Mouse (Mus musculus) embryonic facial prominence, embryonic 12.5 days (tissue): ENCODE data around the gene Gm28043. TPM values are rescaled to one million over a fixed set of nuclear protein-coding genes. Genes with fewer than 3 reads are reported as not detected.
A peak's percentile ranks its signal among the peaks of the same experiment; 100 is the strongest.

Experiments
- ATAC-seq: fragments of 200-750 bp; cut with Nextera tagmentation; 2 replicates; pipeline ENCODE4 v1.8.0; 2017; ENCODE audit not compliant: insufficient number of reproducible peaks, insufficient read depth, low FRiP score, low TSS enrichment
- H3K27ac ChIP-seq: fragments of 300-500 bp; sonication (generic); 2 replicates; pipeline ENCODE4 v1.5.1; 2016; ENCODE audit warnings: mild to moderate bottlenecking
- H3K27me3 ChIP-seq: fragments of 300-500 bp; sonication (generic); 2 replicates; pipeline ENCODE4 v1.6.1; 2016; ENCODE audit warnings: mild to moderate bottlenecking, moderate library complexity
- H3K36me3 ChIP-seq: fragments of 300-500 bp; sonication (generic); 2 replicates; pipeline ENCODE4 v1.6.1; 2016; ENCODE audit warnings: mild to moderate bottlenecking
- H3K4me1 ChIP-seq: fragments of 300-500 bp; sonication (generic); 2 replicates; pipeline ENCODE4 v1.6.1; 2016
- H3K4me2 ChIP-seq: fragments of 300-500 bp; sonication (generic); replicated peaks from 2 replicates; pipeline ENCODE4 v1.6.1; 2016; ENCODE audit warnings: mild to moderate bottlenecking, moderate library complexity
- H3K4me3 ChIP-seq: fragments of 300-500 bp; sonication (generic); 2 replicates; pipeline ENCODE4 v1.5.1; 2016; ENCODE audit warnings: mild to moderate bottlenecking
- H3K9ac ChIP-seq: fragments of 300-500 bp; sonication (generic); 2 replicates; pipeline ENCODE4 v1.6.1; 2016; ENCODE audit warnings: mild to moderate bottlenecking, moderate library complexity
- H3K9me3 ChIP-seq: fragments of 300-500 bp; sonication (generic); 2 replicates; pipeline ENCODE4 v1.6.1; 2016; ENCODE audit warnings: mild to moderate bottlenecking, moderate library complexity
- WGBS: fragments of 180-500 bp; shearing (Covaris S2); methylation state at CpG from one replicate; pipeline ENCODE4 v1.1.7; 2016; 5-methylcytosine and 5-hydroxymethylcytosine counted together
- polyA plus RNA-seq: library from polyadenylated mRNA; unstranded; fragments of >200 nt; fragmentation: Nextera tagmentation; extraction: Ambion mirVana; gene quantifications from 2 replicates; pipeline ENCODE4 v1.2.1, GENCODE M21; 2016

Gene Gm28043
- polyA plus RNA-seq, 1 experiment from 2014 or later, result 4.0 TPM

GRCm38 (mm10) chr17:29718660-29719059, 104.0 kb downstream of the Gm28043 start:
- Histone ChIP-seq H3K9me3 (no peaks in the 10 kb centered on the region), H3K36me3 (0 out of 2 replicates have a peak, but pooled peaks cover 5% of the 10 kb centered on the region), H3K27ac (no peak overlapping the region), H3K4me1 (peaks cover 7% of the 10 kb centered on the region; the same call in 1 of the 2 replicates), H3K9ac (no peak overlapping the region), H3K4me2 (no peak overlapping the region), H3K27me3 (no peaks in the 10 kb centered on the region), H3K4me3 (no peak overlapping the region)
- ATAC-seq, result no peak
- WGBS, result 84% methylated on average over 8 of the region's 8 CpGs

GRCm38 (mm10) chr17:29719628-29720575, 105.2 kb downstream of the Gm28043 start:
- H3K27me3 ChIP-seq, result no peaks in the 10 kb centered on the region
- H3K36me3 ChIP-seq, result no peaks in the 10 kb centered on the region
- no peaks in the 10 kb centered on the region for H3K9me3 ChIP-seq
- no peak for ATAC-seq
- WGBS, result 74% methylated on average over 13 of the region's 13 CpGs
- H3K4me1 ChIP-seq, result peaks cover 7% of the 10 kb centered on the region; the same call in 1 of the 2 replicates
- H3K4me3 ChIP-seq, result no peak overlapping the region
- H3K9ac ChIP-seq, result no peak overlapping the region
- H3K4me2 ChIP-seq, result no peak overlapping the region
- H3K27ac ChIP-seq, result no peak overlapping the region

- H3K27me3 ChIP-seq, result no peaks in the 10 kb centered on the region
- no peak overlapping the region for H3K4me3 ChIP-seq
- no peak for ATAC-seq
- H3K27ac ChIP-seq, result no peak overlapping the region
- H3K36me3 ChIP-seq, result no peaks in the 10 kb centered on the region
- no peak overlapping the region for H3K9ac ChIP-seq
- WGBS, result 69% methylated on average over 11 of the region's 11 CpGs
- H3K4me2 ChIP-seq, result no peak overlapping the region
- peaks cover 7% of the 10 kb centered on the region; the same call in 1 of the 2 replicates for H3K4me1 ChIP-seq
- H3K9me3 ChIP-seq, result no peaks in the 10 kb centered on the region
These were observed 106.2 kb downstream of the Gm28043 start for GRCm38 (mm10) chr17:29720755-29721365.

- H3K9me3 ChIP-seq, result no peaks in the 10 kb centered on the region
- no peak overlapping the region for H3K27ac ChIP-seq
- 78% methylated on average over 6 of the region's 6 CpGs for WGBS
- no peaks in the 10 kb centered on the region for H3K4me1 ChIP-seq
- H3K36me3 ChIP-seq, result no peaks in the 10 kb centered on the region
- ATAC-seq, result no peak
- no peak overlapping the region for H3K9ac ChIP-seq
- H3K4me3 ChIP-seq, result no peak overlapping the region
- no peak overlapping the region for H3K4me2 ChIP-seq
- no peaks in the 10 kb centered on the region for H3K27me3 ChIP-seq
These were observed 109.9 kb downstream of the Gm28043 start for GRCm38 (mm10) chr17:29724610-29725009.

- Histone ChIP-seq H3K27ac (no peak overlapping the region), H3K4me2 (no peak overlapping the region), H3K9me3 (no peaks in the 10 kb centered on the region), H3K36me3 (no peaks in the 10 kb centered on the region), H3K4me3 (no peak overlapping the region), H3K9ac (no peak overlapping the region), H3K4me1 (peaks cover under 1% of the 10 kb centered on the region; the same call in 1 of the 2 replicates), H3K27me3 (no peaks in the 10 kb centered on the region)
- no peak for ATAC-seq
- WGBS, result 74% methylated on average over 6 of the region's 6 CpGs
These were observed 110.4 kb downstream of the Gm28043 start for GRCm38 (mm10) chr17:29725027-29725620.

GRCm38 (mm10) chr17:29728082-29728481, 113.4 kb downstream of the Gm28043 start:
- H3K27me3 ChIP-seq, result no peaks in the 10 kb centered on the region
- H3K4me1 ChIP-seq, result peaks cover 8% of the 10 kb centered on the region
- no peak overlapping the region for H3K9ac ChIP-seq
- H3K36me3 ChIP-seq, result no peaks in the 10 kb centered on the region
- H3K9me3 ChIP-seq, result no peaks in the 10 kb centered on the region
- H3K4me3 ChIP-seq, result no peak overlapping the region
- 53% methylated on average over 8 of the region's 8 CpGs for WGBS
- H3K27ac ChIP-seq, result no peak overlapping the region
- ATAC-seq, result no peak
- no peak overlapping the region for H3K4me2 ChIP-seq

- Histone ChIP-seq H3K27me3 (no peaks in the 10 kb centered on the region), H3K36me3 (no peaks in the 10 kb centered on the region), H3K4me1 (peaks cover 8% of the 10 kb centered on the region), H3K9ac (no peak overlapping the region), H3K4me3 (no peak overlapping the region), H3K27ac (0 out of 2 replicates have a peak overlapping the region, but pooled peaks have one; percentile 17), H3K4me2 (no peak overlapping the region), H3K9me3 (no peaks in the 10 kb centered on the region)
- ATAC-seq, result no peak
- WGBS, result 48% methylated on average over 13 of the region's 13 CpGs
These were observed 116.0 kb downstream of the Gm28043 start for GRCm38 (mm10) chr17:29730510-29731265.

- no peak overlapping the region for H3K27ac ChIP-seq
- 47% methylated on average over 12 of the region's 12 CpGs for WGBS
- peaks cover 15% of the 10 kb centered on the region for H3K4me1 ChIP-seq
- H3K9me3 ChIP-seq, result no peaks in the 10 kb centered on the region
- no peaks in the 10 kb centered on the region for H3K27me3 ChIP-seq
- no peak overlapping the region for H3K4me2 ChIP-seq
- ATAC-seq, result no peak
- H3K9ac ChIP-seq, result no peak overlapping the region
- no peak overlapping the region for H3K4me3 ChIP-seq
- no peaks in the 10 kb centered on the region for H3K36me3 ChIP-seq
These were observed 116.7 kb downstream of the Gm28043 start for GRCm38 (mm10) chr17:29731266-29731952.

GRCm38 (mm10) chr17:29731953-29732325, 117.3 kb downstream of the Gm28043 start:
- WGBS, result 60% methylated on average over 6 of the region's 6 CpGs
- no peak overlapping the region for H3K4me2 ChIP-seq
- no peak overlapping the region for H3K27ac ChIP-seq
- H3K4me1 ChIP-seq, result peaks cover 19% of the 10 kb centered on the region
- ATAC-seq, result no peak
- no peaks in the 10 kb centered on the region for H3K36me3 ChIP-seq
- no peaks in the 10 kb centered on the region for H3K9me3 ChIP-seq
- no peaks in the 10 kb centered on the region for H3K27me3 ChIP-seq
- no peak overlapping the region for H3K4me3 ChIP-seq
- H3K9ac ChIP-seq, result no peak overlapping the region

GRCm38 (mm10) chr17:29732522-29732921, 117.8 kb downstream of the Gm28043 start:
- Histone ChIP-seq H3K9me3 (no peaks in the 10 kb centered on the region), H3K4me1 (peaks cover 19% of the 10 kb centered on the region), H3K4me3 (no peak overlapping the region), H3K4me2 (no peak overlapping the region), H3K27me3 (no peaks in the 10 kb centered on the region), H3K9ac (no peak overlapping the region), H3K27ac (no peak overlapping the region), H3K36me3 (no peaks in the 10 kb centered on the region)
- no peak for ATAC-seq
- 75% methylated on average over 2 of the region's 2 CpGs for WGBS
